Mouse (Mus musculus) hindbrain, embryonic 11.5 days (tissue): ENCODE data around the gene Ctsw. TPM values are rescaled to one million over a fixed set of nuclear protein-coding genes. Genes with fewer than 3 reads are reported as not detected.

Experiments
- ATAC-seq: fragments of 200-750 bp; cut with Nextera tagmentation; 2 replicates; pipeline ENCODE4 v1.8.0; 2017; ENCODE audit warnings: mild to moderate bottlenecking, moderate TSS enrichment, moderate library complexity; ENCODE audit not compliant: low FRiP score
- DNase-seq: peaks from one replicate; pipeline ENCODE4 v3.0.0-alpha.2; 2015; ENCODE audit warnings: low spot score
- H3K27ac ChIP-seq: fragments of 300-500 bp; sonication (generic); 2 replicates; pipeline ENCODE4 v1.5.1; 2014; ENCODE audit warnings: mild to moderate bottlenecking, low read depth, low read length
- H3K27me3 ChIP-seq: fragments of 300-500 bp; sonication (generic); 2 replicates; pipeline ENCODE4 v1.6.1; 2014; ENCODE audit warnings: mild to moderate bottlenecking, low read length, moderate library complexity, mixed read lengths; ENCODE audit not compliant: control insufficient read depth, insufficient read depth
- H3K36me3 ChIP-seq: fragments of 300-500 bp; sonication (generic); 2 replicates; pipeline ENCODE4 v1.6.1; 2014; ENCODE audit warnings: mild to moderate bottlenecking, low read length, moderate library complexity, mixed read lengths; ENCODE audit not compliant: control insufficient read depth, insufficient read depth
- H3K4me1 ChIP-seq: fragments of 300-500 bp; sonication (generic); replicated peaks from 2 replicates; pipeline ENCODE4 v1.6.1; 2014; ENCODE audit warnings: low read length, mixed read lengths; ENCODE audit not compliant: control insufficient read depth, insufficient read depth
- H3K4me2 ChIP-seq: fragments of 300-500 bp; sonication (generic); replicated peaks from 2 replicates; pipeline ENCODE4 v1.6.1; 2014; ENCODE audit warnings: mild to moderate bottlenecking, low read depth, low read length
- H3K4me3 ChIP-seq: fragments of 300-500 bp; sonication (generic); 2 replicates; pipeline ENCODE4 v1.5.1; 2014; ENCODE audit warnings: low read depth, low read length
- H3K9ac ChIP-seq: fragments of 300-500 bp; sonication (generic); 2 replicates; pipeline ENCODE4 v1.6.1; 2014; ENCODE audit warnings: low read depth, low read length
- H3K9me3 ChIP-seq: fragments of 300-500 bp; sonication (generic); 2 replicates; pipeline ENCODE4 v1.6.1; 2016; ENCODE audit warnings: low read length; ENCODE audit not compliant: control insufficient read depth
- WGBS: fragments of 180-500 bp; shearing (Covaris S2); extraction: QIAGEN DNeasy Blood & Tissue Kit; methylation state at CpG from one replicate; pipeline ENCODE4 v1.1.7; 2014; 5-methylcytosine and 5-hydroxymethylcytosine counted together
- polyA plus RNA-seq: library from polyadenylated mRNA; unstranded; fragments of >200 nt; fragmentation: Nextera tagmentation; extraction: Ambion mirVana; gene quantifications from 2 replicates; pipeline ENCODE4 v1.2.1, GENCODE M21; 2014

Gene Ctsw
- polyA plus RNA-seq, 1 experiment from 2014 or later: 4.7 TPM

GRCm38 (mm10) chr19:5474281-5475068, 6.2 kb upstream of the Ctsw start:
- H3K4me3 ChIP-seq: peak overlapping the region; percentile 63
- peak overlapping the region; percentile 54; the same call in 1 of the 2 replicates for H3K27ac ChIP-seq
- peak; percentile 67 for DNase-seq
- H3K9me3 ChIP-seq: no peaks in the 10 kb centered on the region
- WGBS: 1% methylated on average over 23 of the region's 68 CpGs
- ATAC-seq: peak; percentile 62; the same call in 1 of the 2 replicates
- peaks cover 7% of the 10 kb centered on the region for H3K4me1 ChIP-seq
- peak overlapping the region; percentile 86 for H3K9ac ChIP-seq
- H3K4me2 ChIP-seq: peak overlapping the region; percentile 99
- no peaks in the 10 kb centered on the region for H3K36me3 ChIP-seq
- no peaks in the 10 kb centered on the region for H3K27me3 ChIP-seq

DNA sequence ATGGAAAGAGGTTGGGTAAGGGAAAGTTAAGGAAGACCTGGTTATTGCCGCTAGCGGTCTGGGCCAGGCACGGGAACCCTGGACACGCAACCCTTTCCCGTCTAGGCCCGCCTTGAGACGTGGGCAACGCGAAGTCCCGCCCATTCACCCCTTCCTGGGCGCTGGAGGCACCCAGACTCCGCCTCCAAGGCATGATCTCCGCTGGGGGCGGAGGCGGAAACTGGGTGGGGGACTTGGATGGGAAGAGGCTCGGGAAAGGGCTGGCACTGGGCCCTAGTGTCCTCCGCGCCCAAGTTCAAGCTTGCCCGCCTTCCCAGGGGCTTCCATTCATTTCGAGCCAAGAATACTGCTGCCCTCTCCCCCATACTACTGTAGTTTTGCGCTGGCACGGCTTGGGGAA, 5.4 kb upstream of the Ctsw start, which contains the start of gene Efemp2:
Efemp2 (plus strand) TSS at position 235 of the 400 bp plus-strand sequence.
- H3K27ac ChIP-seq: peak within 1 kb of the TSS; percentile 54; the same call in 1 of the 2 replicates
- no peaks in the 10 kb centered on the region for H3K36me3 ChIP-seq
- peak within 1 kb of the TSS; percentile 99 for H3K4me2 ChIP-seq
- peak within 1 kb of the TSS; percentile 86 for H3K9ac ChIP-seq
- DNase-seq (peak; percentile 79), ATAC-seq (peak; percentile 71)
- H3K4me1 ChIP-seq: peaks cover 7% of the 10 kb centered on the region
- no peaks in the 10 kb centered on the region for H3K9me3 ChIP-seq
- peak within 1 kb of the TSS; percentile 63 for H3K4me3 ChIP-seq
- no peaks in the 10 kb centered on the region for H3K27me3 ChIP-seq
- WGBS: 2% methylated on average over 22 of the region's 22 CpGs

- Histone ChIP-seq H3K27ac (no peak overlapping the region), H3K36me3 (no peaks in the 10 kb centered on the region), H3K9me3 (no peaks in the 10 kb centered on the region), H3K4me1 (peaks cover 7% of the 10 kb centered on the region), H3K9ac (no peak overlapping the region), H3K27me3 (no peaks in the 10 kb centered on the region), H3K4me2 (no peak overlapping the region), H3K4me3 (no peak overlapping the region)
- ATAC-seq (no peak), DNase-seq (no peak)
- WGBS: 76% methylated on average over 3 of the region's 3 CpGs
Measured at GRCm38 (mm10) chr19:5472857-5473256, 4.5 kb upstream of the Ctsw start.

GRCm38 (mm10) chr19:5471846-5472245, 3.5 kb upstream of the Ctsw start:
- ATAC-seq: no peak
- H3K9ac ChIP-seq: no peak overlapping the region
- no peaks in the 10 kb centered on the region for H3K9me3 ChIP-seq
- no peak for DNase-seq
- H3K4me1 ChIP-seq: peaks cover 7% of the 10 kb centered on the region
- no peak overlapping the region for H3K4me3 ChIP-seq
- WGBS: 40% methylated on average over 4 of the region's 5 CpGs
- H3K4me2 ChIP-seq: no peak overlapping the region
- H3K27me3 ChIP-seq: no peaks in the 10 kb centered on the region
- H3K36me3 ChIP-seq: no peaks in the 10 kb centered on the region
- no peak overlapping the region for H3K27ac ChIP-seq

DNA sequence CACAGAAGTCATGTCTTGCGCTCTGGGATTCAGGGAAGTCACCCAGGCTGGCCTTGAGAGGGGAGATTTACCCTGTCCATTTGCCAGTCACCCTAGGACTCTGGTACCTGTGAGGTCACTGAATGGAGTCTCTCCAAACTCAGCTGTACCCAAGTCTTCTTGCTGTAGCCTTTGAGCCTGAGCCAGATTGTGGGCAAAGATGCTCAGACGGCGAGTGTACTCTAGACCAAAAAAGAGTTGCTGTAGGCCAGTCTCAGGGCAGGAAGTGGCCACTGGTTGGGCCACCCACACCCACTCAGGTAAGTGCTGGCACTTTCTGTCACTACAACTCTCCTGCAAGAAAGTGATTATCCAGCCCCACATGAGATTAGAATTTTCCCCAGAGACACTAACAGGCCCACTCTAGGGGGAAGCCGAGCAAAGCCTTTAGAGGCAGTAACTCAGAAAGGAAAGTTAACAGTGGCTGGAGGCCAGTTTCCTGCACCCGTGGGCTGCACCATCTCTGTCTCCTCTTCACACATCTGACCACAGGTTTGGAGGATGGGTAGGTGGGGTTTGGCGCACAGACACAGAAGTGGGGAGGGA, 1.3 kb downstream of the Ctsw start:
- ATAC-seq (no peak), DNase-seq (no peak)
- Histone ChIP-seq H3K9ac (no peak overlapping the region), H3K27me3 (no peaks in the 10 kb centered on the region), H3K36me3 (no peaks in the 10 kb centered on the region), H3K4me3 (no peak overlapping the region), H3K9me3 (no peaks in the 10 kb centered on the region), H3K27ac (no peak overlapping the region), H3K4me2 (no peak overlapping the region), H3K4me1 (peaks cover 4% of the 10 kb centered on the region; the same call in 1 of the 2 replicates)
- WGBS: 93% methylated on average over 6 of the region's 6 CpGs

- Histone ChIP-seq H3K4me3 (no peak overlapping the region), H3K9me3 (no peaks in the 10 kb centered on the region), H3K27me3 (no peaks in the 10 kb centered on the region), H3K4me1 (peaks cover 9% of the 10 kb centered on the region; the same call in 1 of the 2 replicates), H3K9ac (no peak overlapping the region), H3K4me2 (no peak overlapping the region), H3K27ac (no peak overlapping the region), H3K36me3 (no peaks in the 10 kb centered on the region)
- ATAC-seq (no peak), DNase-seq (no peak)
- 94% methylated on average over 8 of the region's 8 CpGs for WGBS
Measured at GRCm38 (mm10) chr19:5465037-5465436, 3.3 kb downstream of the Ctsw start.

DNA sequence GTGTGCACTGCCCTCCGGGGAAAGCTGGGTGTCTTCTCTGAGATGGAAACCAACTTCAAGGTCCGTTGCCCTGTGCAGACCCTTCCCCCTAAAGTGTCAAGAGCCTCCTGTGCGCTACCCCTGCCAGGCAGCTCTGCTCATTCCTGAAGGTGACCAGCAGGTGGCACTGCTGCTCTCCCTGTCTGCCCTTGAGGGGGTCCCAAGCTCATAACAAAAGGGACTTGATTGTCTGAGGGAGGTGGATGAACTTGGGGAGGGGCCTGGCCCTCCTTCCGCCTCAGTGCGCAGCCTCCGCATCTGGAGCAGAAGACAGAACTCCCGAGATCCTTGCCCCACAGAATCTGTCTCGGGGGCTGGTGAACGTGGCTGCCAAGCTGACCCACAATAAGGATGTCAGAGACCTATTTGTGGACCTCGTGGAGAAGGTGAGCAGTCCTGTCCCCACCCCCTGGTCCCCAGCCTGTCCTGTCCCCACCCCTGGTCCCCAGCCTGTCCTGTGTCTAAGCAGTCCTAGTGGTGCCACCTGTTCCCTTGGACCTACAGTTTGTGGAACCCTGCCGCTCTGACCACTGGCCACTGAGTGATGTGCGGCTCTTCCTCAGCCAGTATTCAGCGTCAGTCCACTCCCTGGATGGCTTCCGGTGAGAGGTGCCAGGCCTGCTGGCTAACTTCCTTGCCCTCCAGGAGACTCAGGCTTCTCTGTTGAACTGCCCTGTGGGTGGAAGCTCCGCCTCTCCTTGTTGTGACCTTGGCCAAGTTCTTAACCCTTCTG, 4.3 kb downstream of the Ctsw start:
- peak overlapping the region; percentile 2 for H3K4me3 ChIP-seq
- ATAC-seq: peak; percentile 65
- H3K27ac ChIP-seq: peak overlapping the region; percentile 49; the same call in 1 of the 2 replicates
- H3K9me3 ChIP-seq: no peaks in the 10 kb centered on the region
- DNase-seq: peak; percentile 87
- no peaks in the 10 kb centered on the region for H3K36me3 ChIP-seq
- 53% methylated on average over 15 of the region's 15 CpGs for WGBS
- H3K27me3 ChIP-seq: no peaks in the 10 kb centered on the region
- peak overlapping the region; percentile 4; the same call in 1 of the 2 replicates for H3K9ac ChIP-seq
- H3K4me1 ChIP-seq: peaks cover 9% of the 10 kb centered on the region; the same call in 1 of the 2 replicates
- H3K4me2 ChIP-seq: peak overlapping the region; percentile 11

GRCm38 (mm10) chr19:5463212-5463611, 5.1 kb downstream of the Ctsw start:
- peaks cover 9% of the 10 kb centered on the region; the same call in 1 of the 2 replicates for H3K4me1 ChIP-seq
- no peak overlapping the region for H3K4me3 ChIP-seq
- ATAC-seq (no peak), DNase-seq (no peak)
- H3K27ac ChIP-seq: no peak overlapping the region
- no peak overlapping the region for H3K9ac ChIP-seq
- no peaks in the 10 kb centered on the region for H3K36me3 ChIP-seq
- H3K27me3 ChIP-seq: no peaks in the 10 kb centered on the region; the same call in 1 of the 2 replicates
- H3K9me3 ChIP-seq: no peaks in the 10 kb centered on the region
- no peak overlapping the region for H3K4me2 ChIP-seq
- 91% methylated on average over 9 of the region's 9 CpGs for WGBS
